Mouse (Mus musculus): ENCODE measurements around the gene Jag1.

The Jag1 gene

DNA sequence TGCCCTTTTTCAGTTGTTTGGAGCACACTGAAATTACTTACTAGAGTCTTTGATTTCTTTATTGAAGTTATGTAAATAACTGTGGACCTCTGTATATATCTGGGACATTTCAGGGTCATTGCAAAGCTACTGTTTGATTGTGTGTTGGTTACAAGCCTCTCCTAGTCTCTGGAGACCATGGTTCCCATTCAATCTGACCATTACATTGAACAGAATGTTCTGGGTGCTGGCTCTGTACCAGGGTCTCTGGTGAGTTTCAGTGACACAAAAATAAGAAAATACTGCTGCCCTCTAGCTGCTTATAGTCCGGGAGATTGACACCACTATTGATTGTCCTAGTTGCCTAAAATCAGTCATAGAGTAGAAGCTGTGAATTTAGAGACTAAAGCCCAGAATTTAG is 66.5 kb downstream of the Jag1 start:
- DNase-seq = no peak

- DNase-seq = no peak
Measured at GRCm38 (mm10) chr2:137049367-137049766, 67.1 kb downstream of the Jag1 start.

GRCm38 (mm10) chr2:137044122-137044521 is 72.3 kb downstream of the Jag1 start:
- no peak for DNase-seq
